Mouse (Mus musculus): ENCODE data around the gene 1700092M07Rik. TPM values are rescaled to one million over a fixed set of nuclear protein-coding genes. Genes with fewer than 3 reads are reported as not detected.

1700092M07Rik gene
- polyA plus RNA-seq, 1 experiment from 2014 or later, result 1.9 TPM

DNA sequence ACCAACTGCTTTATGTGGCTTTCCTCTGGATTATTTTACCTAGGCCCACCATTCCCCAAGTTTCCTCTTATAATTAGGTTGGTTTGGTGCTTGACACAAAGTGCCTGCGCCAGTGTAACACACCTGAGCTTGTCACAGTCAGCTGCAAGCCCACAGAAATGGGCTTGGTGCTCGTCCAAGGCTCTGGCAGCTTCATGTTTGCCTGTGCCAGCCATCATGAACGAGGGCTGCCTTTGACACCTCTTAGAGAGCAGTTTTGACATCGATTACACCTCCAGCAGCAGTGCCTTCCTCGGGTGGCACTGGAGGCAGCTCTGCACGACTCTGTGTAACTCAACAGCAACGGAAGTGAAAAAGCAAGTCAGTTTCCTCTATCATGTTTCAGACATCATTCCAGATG lies 49.7 kb downstream of the 1700092M07Rik start:
- 91% methylated on average over 7 of the region's 7 CpGs for WGBS
- H3K9ac ChIP-seq, result no peak overlapping the region
- no peak overlapping the region for H3K4me3 ChIP-seq
- no peak overlapping the region for H3K4me2 ChIP-seq
- no peaks in the 10 kb centered on the region for H3K9me3 ChIP-seq
- no peak for ATAC-seq (ENCODE audit: low FRiP score)
- no peak overlapping the region for H3K27ac ChIP-seq
- peaks cover 37% of the 10 kb centered on the region for H3K36me3 ChIP-seq
- H3K27me3 ChIP-seq, result no peaks in the 10 kb centered on the region
- peaks cover 16% of the 10 kb centered on the region for H3K4me1 ChIP-seq (replicated peaks)

Small RNAs within 50 kb of the gene (microRNA-seq; reads per million reads assigned to microRNA genes)
- gene Mir6992, result not detected

Other genes starting within 250 kb of the 1700092M07Rik start
- 4.4 and 4.8 TPM in 2 replicates for gene Slc22a8, start 149.5 kb upstream of the 1700092M07Rik start, polyA plus RNA-seq (2015; fragmentation: Nextera tagmentation; extraction: Ambion mirVana)
- 8.3 and 9.8 TPM in 2 replicates for gene Slc22a6, start 122.7 kb upstream of the 1700092M07Rik start, polyA plus RNA-seq (2015; fragmentation: Nextera tagmentation; extraction: Ambion mirVana)
- gene Chrm1, start 76.9 kb upstream of the 1700092M07Rik start, polyA plus RNA-seq (2015; fragmentation: Nextera tagmentation; extraction: Ambion mirVana), result 0.51 and 0.71 TPM in 2 replicates
- 153 and 163 TPM in 2 replicates for gene Slc3a2, start 17.3 kb upstream of the 1700092M07Rik start, polyA plus RNA-seq (2015; fragmentation: Nextera tagmentation; extraction: Ambion mirVana)
- 82.6 and 89.9 TPM in 2 replicates for gene Wdr74, start 4.9 kb upstream of the 1700092M07Rik start, polyA plus RNA-seq (2015; fragmentation: Nextera tagmentation; extraction: Ambion mirVana)
- gene Stx5a, start 695 bp downstream of the 1700092M07Rik start, polyA plus RNA-seq (2015; fragmentation: Nextera tagmentation; extraction: Ambion mirVana), result 120 and 128 TPM in 2 replicates
- 168 and 170 TPM in 2 replicates for gene Nxf1, start 16.4 kb downstream of the 1700092M07Rik start, polyA plus RNA-seq (2015; fragmentation: Nextera tagmentation; extraction: Ambion mirVana)
- gene Tmem223, start 30.3 kb downstream of the 1700092M07Rik start, polyA plus RNA-seq (2015; fragmentation: Nextera tagmentation; extraction: Ambion mirVana), result 257 and 258 TPM in 2 replicates
- 38.1 and 38.6 TPM in 2 replicates for gene Tmem179b, start 33.7 kb downstream of the 1700092M07Rik start, polyA plus RNA-seq (2015; fragmentation: Nextera tagmentation; extraction: Ambion mirVana)
- gene Taf6l, start 45.7 kb downstream of the 1700092M07Rik start, polyA plus RNA-seq (2015; fragmentation: Nextera tagmentation; extraction: Ambion mirVana), result 27.1 and 30.1 TPM in 2 replicates
- gene Polr2g, start 57.9 kb downstream of the 1700092M07Rik start, polyA plus RNA-seq (2015; fragmentation: Nextera tagmentation; extraction: Ambion mirVana), result 153 and 163 TPM in 2 replicates
- gene Zbtb3, start 61.8 kb downstream of the 1700092M07Rik start, polyA plus RNA-seq (2015; fragmentation: Nextera tagmentation; extraction: Ambion mirVana), result 8.0 and 8.4 TPM in 2 replicates
- 60.4 and 61.4 TPM in 2 replicates for gene Ttc9c, start 78.6 kb downstream of the 1700092M07Rik start, polyA plus RNA-seq (2015; fragmentation: Nextera tagmentation; extraction: Ambion mirVana)
- 5.8 and 6.3 TPM in 2 replicates for gene Hnrnpul2, start 79.3 kb downstream of the 1700092M07Rik start, polyA plus RNA-seq (2015; fragmentation: Nextera tagmentation; extraction: Ambion mirVana)
- not detected in 2 replicates for gene AC129217.1, start 89.1 kb downstream of the 1700092M07Rik start, polyA plus RNA-seq (2015; fragmentation: Nextera tagmentation; extraction: Ambion mirVana)
- gene Bscl2, start 96.7 kb downstream of the 1700092M07Rik start, polyA plus RNA-seq (2015; fragmentation: Nextera tagmentation; extraction: Ambion mirVana), result 82.9 and 84.0 TPM in 2 replicates
- gene Gng3, start 98.5 kb downstream of the 1700092M07Rik start, polyA plus RNA-seq (2015; fragmentation: Nextera tagmentation; extraction: Ambion mirVana), result 346 and 374 TPM in 2 replicates
- 1.0 and 1.3 TPM in 2 replicates for gene Lrrn4cl, start 110.0 kb downstream of the 1700092M07Rik start, polyA plus RNA-seq (2015; fragmentation: Nextera tagmentation; extraction: Ambion mirVana)
- 162 TPM in 2 replicates for gene Ubxn1, start 130.8 kb downstream of the 1700092M07Rik start, polyA plus RNA-seq (2015; fragmentation: Nextera tagmentation; extraction: Ambion mirVana)
- 71.0 and 72.3 TPM in 2 replicates for gene Uqcc3, start 140.2 kb downstream of the 1700092M07Rik start, polyA plus RNA-seq (2015; fragmentation: Nextera tagmentation; extraction: Ambion mirVana)
- 45.3 and 57.7 TPM in 2 replicates for gene Lbhd1, start 143.0 kb downstream of the 1700092M07Rik start, polyA plus RNA-seq (2015; fragmentation: Nextera tagmentation; extraction: Ambion mirVana)
- gene Gm49403, start 143.2 kb downstream of the 1700092M07Rik start, polyA plus RNA-seq (2015; fragmentation: Nextera tagmentation; extraction: Ambion mirVana), result not detected in 2 replicates
- 56.5 and 61.6 TPM in 2 replicates for gene 1810009A15Rik, start 148.1 kb downstream of the 1700092M07Rik start, polyA plus RNA-seq (2015; fragmentation: Nextera tagmentation; extraction: Ambion mirVana)
- not detected in 2 replicates for gene Gm49416, start 148.2 kb downstream of the 1700092M07Rik start, polyA plus RNA-seq (2015; fragmentation: Nextera tagmentation; extraction: Ambion mirVana)
- 34.3 and 34.6 TPM in 2 replicates for gene Ints5, start 152.3 kb downstream of the 1700092M07Rik start, polyA plus RNA-seq (2015; fragmentation: Nextera tagmentation; extraction: Ambion mirVana)
- gene Ganab, start 157.4 kb downstream of the 1700092M07Rik start, polyA plus RNA-seq (2015; fragmentation: Nextera tagmentation; extraction: Ambion mirVana), result 91.7 and 95.9 TPM in 2 replicates
- 89.7 and 91.8 TPM in 2 replicates for gene B3gat3, start 179.7 kb downstream of the 1700092M07Rik start, polyA plus RNA-seq (2015; fragmentation: Nextera tagmentation; extraction: Ambion mirVana)
- gene Rom1, start 188.6 kb downstream of the 1700092M07Rik start, polyA plus RNA-seq (2015; fragmentation: Nextera tagmentation; extraction: Ambion mirVana), result 1.6 and 1.8 TPM in 2 replicates
- 9.4 and 11.3 TPM in 2 replicates for gene Eml3, start 188.8 kb downstream of the 1700092M07Rik start, polyA plus RNA-seq (2015; fragmentation: Nextera tagmentation; extraction: Ambion mirVana)
- gene Mta2, start 201.2 kb downstream of the 1700092M07Rik start, polyA plus RNA-seq (2015; fragmentation: Nextera tagmentation; extraction: Ambion mirVana), result 133 and 137 TPM in 2 replicates
- gene Tut1, start 213.1 kb downstream of the 1700092M07Rik start, polyA plus RNA-seq (2015; fragmentation: Nextera tagmentation; extraction: Ambion mirVana), result 29.4 and 31.1 TPM in 2 replicates
- gene Eef1g, start 226.3 kb downstream of the 1700092M07Rik start, polyA plus RNA-seq (2015; fragmentation: Nextera tagmentation; extraction: Ambion mirVana), result 344 and 348 TPM in 2 replicates
- 5.7 and 6.4 TPM in 2 replicates for gene Ahnak, start 248.6 kb downstream of the 1700092M07Rik start, polyA plus RNA-seq (2015; fragmentation: Nextera tagmentation; extraction: Ambion mirVana)